Mouse (Mus musculus) spleen, adult 2 months (tissue): ENCODE measurements at regions not wholly inside any gene's neighbourhood (a gene's known extent, or its start where the extent isn't known, plus 50 kb on each side); places are given as distances from the start of the nearest gene placed in this dataset.

Experiments used
- DNase-seq, 2 experiments: peaks; one replicate each; pipeline versions ENCODE4 v3.0.0 to v3.0.0-alpha.2; 2012 to 2021; ENCODE audit warnings: low spot score in 2 of 2, low read depth in 1 of 2
- H3K27ac ChIP-seq: fragments of 200-500 bp; 2 replicates; pipeline ENCODE4 v1.5.1; 2012; ENCODE audit warnings: low read length, inconsistent platforms; ENCODE audit not compliant: insufficient read depth
- H3K27me3 ChIP-seq: fragments of 200-500 bp; 2 replicates; pipeline ENCODE4 v1.6.1; 2012; ENCODE audit warnings: mild to moderate bottlenecking, moderate library complexity, low read length, inconsistent platforms; ENCODE audit not compliant: control insufficient read depth, insufficient read depth
- H3K36me3 ChIP-seq: fragments of 200-500 bp; 2 replicates; pipeline ENCODE4 v1.6.1; 2012; ENCODE audit warnings: mild to moderate bottlenecking, low read length, inconsistent platforms; ENCODE audit not compliant: control insufficient read depth, insufficient read depth
- H3K4me1 ChIP-seq: fragments of 200-500 bp; 2 replicates; pipeline ENCODE4 v1.6.1; 2011; ENCODE audit warnings: inconsistent platforms; ENCODE audit not compliant: control insufficient read depth, insufficient read depth, insufficient read length
- H3K4me3 ChIP-seq: fragments of 200-500 bp; 2 replicates; pipeline ENCODE4 v1.5.1; 2011; ENCODE audit warnings: mild to moderate bottlenecking, inconsistent platforms; ENCODE audit not compliant: insufficient read depth, insufficient read length; ENCODE audit errors: extremely low read depth
- CTCF ChIP-seq: fragments of 200-500 bp; IDR thresholded peaks from 2 replicates; pipeline ENCODE4 v1.5.1; 2011; ENCODE audit warnings: mild to moderate bottlenecking, inconsistent platforms; ENCODE audit not compliant: insufficient read depth, insufficient read length, insufficient replicate concordance; ENCODE audit errors: extremely low read depth
- POLR2A ChIP-seq: fragments of 200-500 bp; IDR thresholded peaks from 2 replicates; pipeline ENCODE4 v1.6.1; 2011; ENCODE audit warnings: low read depth, low read length, inconsistent platforms
- WGBS: fragments of 180-500 bp; shearing (Covaris S2); methylation state at CpG from one replicate; pipeline ENCODE4 v1.1.7; 2018; 5-methylcytosine and 5-hydroxymethylcytosine counted together

DNA sequence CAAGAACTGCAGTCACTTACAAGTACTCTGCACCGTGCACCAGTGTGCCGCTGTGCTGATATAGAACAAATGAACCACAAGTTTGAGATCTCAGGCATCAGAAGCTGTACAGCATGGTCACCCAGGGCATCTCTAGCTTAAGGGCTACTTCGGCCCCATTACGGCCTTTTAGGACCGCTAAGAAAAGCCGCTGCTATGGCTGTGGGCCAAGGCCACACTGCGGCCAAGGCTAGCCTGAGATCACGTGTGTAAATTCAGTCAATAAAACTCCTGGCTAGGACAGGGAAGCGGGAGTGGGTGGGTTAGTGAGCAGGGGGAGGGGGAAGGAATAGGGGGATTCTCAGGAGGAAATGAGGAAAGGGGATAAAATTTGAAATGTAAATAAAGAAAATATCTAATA, 50.9 kb upstream of the Atp12a start:
- H3K36me3 ChIP-seq = no peaks in the 10 kb centered on the region
- DNase-seq = no peak
- H3K4me1 ChIP-seq = no peaks in the 10 kb centered on the region
- no peak overlapping the region for H3K4me3 ChIP-seq
- no peak overlapping the region for H3K27ac ChIP-seq
- TF ChIP-seq CTCF = no peak
- no peak for TF ChIP-seq POLR2A
- 88% methylated on average over 9 of the region's 9 CpGs for WGBS
- peaks cover 2% of the 10 kb centered on the region; the same call in 1 of the 2 replicates for H3K27me3 ChIP-seq

DNA sequence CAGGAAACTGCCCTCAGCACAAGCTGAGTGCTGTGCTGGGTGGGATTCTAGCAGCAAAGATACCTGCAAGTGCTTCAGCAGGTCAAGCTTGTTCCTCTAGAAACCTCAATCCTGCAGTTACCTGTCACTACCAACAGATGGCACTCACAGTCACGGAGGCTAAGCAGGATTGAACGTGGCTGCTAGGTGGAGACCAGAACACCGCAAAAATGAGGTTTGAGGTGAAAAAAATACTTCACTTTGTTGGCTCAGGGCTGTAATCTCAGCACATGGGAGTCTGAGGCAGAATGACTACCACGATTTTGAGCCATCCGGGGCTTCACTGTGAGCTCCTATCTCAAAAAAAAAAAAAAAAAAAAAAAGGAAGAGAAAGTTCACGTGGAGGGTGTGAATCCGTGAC, 50.4 kb upstream of the Atp12a start:
- Histone ChIP-seq H3K4me3 (no peak overlapping the region), H3K4me1 (no peaks in the 10 kb centered on the region), H3K27me3 (peaks cover 2% of the 10 kb centered on the region; the same call in 1 of the 2 replicates), H3K36me3 (no peaks in the 10 kb centered on the region), H3K27ac (no peak overlapping the region)
- WGBS = 7% methylated on average over 7 of the region's 7 CpGs
- peak in 1 of 2 experiments; percentile 42 for DNase-seq
- TF ChIP-seq POLR2A = no peak
- TF ChIP-seq CTCF = peak; percentile 47; the same call in 1 of the 2 replicates
